Mouse (Mus musculus) ES-E14 (cell line): ENCODE results near the gene Ecsit. TPM values are rescaled to one million over a fixed set of nuclear protein-coding genes. Genes with fewer than 3 reads are reported as not detected.

Experiments used
- DNase-seq: peaks from one replicate; pipeline ENCODE4 v3.0.0-alpha.2; 2013; ENCODE audit warnings: low read depth, low spot score
- H3K27ac ChIP-seq: 2 replicates; pipeline ENCODE4 v1.5.1; 2012; ENCODE audit warnings: low read depth, mild to moderate bottlenecking, low read length, moderate library complexity, mixed read lengths; ENCODE audit not compliant: poor library complexity, insufficient read depth, severe bottlenecking
- H3K36me3 ChIP-seq: 2 replicates; pipeline ENCODE4 v1.6.1; 2012; ENCODE audit warnings: mild to moderate bottlenecking, low read length, moderate library complexity, mixed read lengths; ENCODE audit not compliant: control insufficient read depth, poor library complexity, insufficient read depth, severe bottlenecking
- H3K4me1 ChIP-seq, 2 experiments: fragments of 150-350 bp in 1 of 2; sonication (generic) in 1 of 2; 2 replicates each; pipeline ENCODE4 v1.6.1; 2012; ENCODE audit warnings: low read length in 2 of 2, mild to moderate bottlenecking in 1 of 2, mixed read lengths in 1 of 2; ENCODE audit not compliant: control insufficient read depth in 2 of 2, insufficient read depth in 2 of 2, poor library complexity in 1 of 2
- H3K4me3 ChIP-seq, 2 experiments: fragments of 150-350 bp in 1 of 2; sonication (generic) in 1 of 2; 2 replicates each; pipeline ENCODE4 v1.5.1; 2012; ENCODE audit warnings: low read length in 2 of 2, low read depth in 1 of 2, mild to moderate bottlenecking in 1 of 2, mixed read lengths in 1 of 2; ENCODE audit not compliant: insufficient read depth in 1 of 2, poor library complexity in 1 of 2, severe bottlenecking in 1 of 2
- H3K9ac ChIP-seq: 2 replicates; pipeline ENCODE4 v1.6.1; 2012; ENCODE audit warnings: low read depth, mild to moderate bottlenecking, low read length, mixed read lengths; ENCODE audit not compliant: poor library complexity, insufficient read depth, severe bottlenecking
- H3K9me3 ChIP-seq: fragments of 150-350 bp; sonication (generic); 2 replicates; pipeline ENCODE4 v1.6.1; 2012; ENCODE audit warnings: low read depth, mild to moderate bottlenecking, low read length; ENCODE audit not compliant: control insufficient read depth, insufficient read depth
- CHD2 ChIP-seq: IDR thresholded peaks from 2 replicates; pipeline ENCODE4 v1.6.1; 2014; ENCODE audit warnings: mild to moderate bottlenecking, low read depth, low read length, inconsistent platforms
- HCFC1 ChIP-seq: IDR thresholded peaks from 2 replicates; pipeline ENCODE4 v1.6.1; 2012; ENCODE audit warnings: low read length, inconsistent platforms, borderline replicate concordance; ENCODE audit not compliant: insufficient read depth
- MAFK ChIP-seq: IDR thresholded peaks from 2 replicates; pipeline ENCODE4 v1.6.1; 2014; ENCODE audit warnings: mild to moderate bottlenecking, low read depth, low read length, inconsistent platforms; ENCODE audit not compliant: insufficient read depth
- ZC3H11A ChIP-seq: IDR thresholded peaks from 2 replicates; pipeline ENCODE4 v1.6.1; 2012; ENCODE audit warnings: low read depth, mild to moderate bottlenecking, inconsistent platforms, low read length, borderline replicate concordance
- ZNF384 ChIP-seq: IDR thresholded peaks from 2 replicates; pipeline ENCODE4 v1.6.1; 2012; ENCODE audit warnings: low read depth, low read length, inconsistent platforms
- in situ Hi-C, 2 experiments: fragments of 600-800 bp; cut with MboI; formaldehyde crosslinking; loops; one replicate each; pipeline ENCODE4 v1.15.1; 2025; ENCODE audit warnings: low sequenced_read_pairs in 2 of 2, inconsistent platforms in 1 of 2; ENCODE audit not compliant: unreplicated experiment in 2 of 2
- total RNA-seq: library from RNA; depleted of rRNA; stranded (reverse); fragments of 300-350 nt; gene quantifications from 2 replicates; pipeline ENCODE4 v1.2.3, GENCODE M21; 2012

The Ecsit gene
- total RNA-seq, 1 experiment, result 37.5 TPM

DNA sequence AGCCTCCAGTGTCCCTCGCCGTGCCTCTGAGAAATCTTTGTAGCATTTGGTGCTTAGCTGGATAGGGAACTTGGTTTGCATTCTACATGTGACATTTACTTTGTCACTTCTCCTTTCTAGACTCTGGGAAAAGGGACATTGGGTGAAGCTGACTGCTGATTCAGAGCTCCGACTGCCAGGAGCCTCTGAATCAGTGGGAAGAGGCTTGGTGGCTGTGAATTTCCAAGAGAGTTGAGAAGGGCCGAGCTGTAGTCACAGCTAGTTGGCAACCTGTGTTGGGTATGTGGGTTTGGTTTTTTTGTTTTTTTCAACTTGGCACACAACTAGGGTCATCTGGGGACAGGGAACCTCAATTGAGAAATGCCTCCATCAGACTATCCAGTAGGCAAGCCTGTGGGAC, 34.3 kb upstream of the Ecsit start:
- no peak for DNase-seq
- Histone ChIP-seq H3K9me3 (no peaks in the 10 kb centered on the region), H3K9ac (no peak overlapping the region), H3K4me3 (no peak overlapping the region), H3K27ac (no peak overlapping the region), H3K4me1 (peaks cover 0 to 6% of the 10 kb centered on the region in 2 experiments; a peak in 1 of 4 replicates), H3K36me3 (no peaks in the 10 kb centered on the region)
- in situ Hi-C loops, result no loop called here
- TF ChIP-seq ZNF384, result no peak
- no peak for TF ChIP-seq ZC3H11A
- TF ChIP-seq HCFC1, result no peak
- no peak for TF ChIP-seq CHD2
- TF ChIP-seq MAFK, result no peak

DNA sequence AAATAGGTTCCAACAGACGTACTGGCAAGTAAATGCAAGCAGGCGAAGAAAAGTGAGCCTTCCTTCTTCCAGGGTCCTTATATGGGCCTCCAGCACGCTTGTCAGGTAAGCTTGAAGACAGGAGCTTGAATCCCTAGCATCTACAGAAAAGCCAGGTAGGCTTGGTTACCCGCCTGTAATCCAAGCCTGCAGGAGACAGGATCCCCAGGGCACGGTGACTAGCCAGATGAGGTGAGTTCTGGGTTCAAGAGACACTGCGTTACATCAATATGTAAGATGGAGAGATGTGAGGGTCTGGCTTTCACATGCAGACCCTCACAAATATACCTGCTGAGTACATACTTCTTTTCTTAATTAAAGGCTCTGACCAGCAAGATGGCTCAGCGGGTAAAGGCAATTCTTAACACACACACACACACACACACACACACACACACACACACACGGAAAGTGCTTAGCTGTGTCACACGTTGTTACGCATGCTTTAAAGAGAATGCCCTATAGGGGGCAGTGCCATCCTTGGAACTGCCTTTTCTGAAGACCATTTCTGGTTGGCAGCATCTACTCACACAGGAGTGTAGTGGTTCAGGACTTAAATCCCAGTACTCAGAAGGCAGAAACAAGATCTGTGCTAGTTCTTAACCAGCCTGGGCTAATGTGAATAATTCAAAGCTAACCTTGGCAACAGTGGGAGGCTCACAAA, 32.7 kb upstream of the Ecsit start:
- peak overlapping the region; percentile 84; the same call in 1 of the 2 replicates for H3K9ac ChIP-seq
- H3K9me3 ChIP-seq, result no peaks in the 10 kb centered on the region
- H3K36me3 ChIP-seq, result peaks cover 10% of the 10 kb centered on the region
- in situ Hi-C loops, result no loop called here
- H3K4me3 ChIP-seq, result peak overlapping the region; percentile 70 to 71
- TF ChIP-seq ZC3H11A, result no peak
- no peak for TF ChIP-seq ZNF384
- TF ChIP-seq MAFK, result no peak
- no peak for TF ChIP-seq CHD2
- TF ChIP-seq HCFC1, result no peak
- DNase-seq, result peak; percentile 80
- H3K4me1 ChIP-seq, result peaks cover 0 to 6% of the 10 kb centered on the region in 2 experiments; a peak in 1 of 4 replicates
- H3K27ac ChIP-seq, result no peak overlapping the region

DNA sequence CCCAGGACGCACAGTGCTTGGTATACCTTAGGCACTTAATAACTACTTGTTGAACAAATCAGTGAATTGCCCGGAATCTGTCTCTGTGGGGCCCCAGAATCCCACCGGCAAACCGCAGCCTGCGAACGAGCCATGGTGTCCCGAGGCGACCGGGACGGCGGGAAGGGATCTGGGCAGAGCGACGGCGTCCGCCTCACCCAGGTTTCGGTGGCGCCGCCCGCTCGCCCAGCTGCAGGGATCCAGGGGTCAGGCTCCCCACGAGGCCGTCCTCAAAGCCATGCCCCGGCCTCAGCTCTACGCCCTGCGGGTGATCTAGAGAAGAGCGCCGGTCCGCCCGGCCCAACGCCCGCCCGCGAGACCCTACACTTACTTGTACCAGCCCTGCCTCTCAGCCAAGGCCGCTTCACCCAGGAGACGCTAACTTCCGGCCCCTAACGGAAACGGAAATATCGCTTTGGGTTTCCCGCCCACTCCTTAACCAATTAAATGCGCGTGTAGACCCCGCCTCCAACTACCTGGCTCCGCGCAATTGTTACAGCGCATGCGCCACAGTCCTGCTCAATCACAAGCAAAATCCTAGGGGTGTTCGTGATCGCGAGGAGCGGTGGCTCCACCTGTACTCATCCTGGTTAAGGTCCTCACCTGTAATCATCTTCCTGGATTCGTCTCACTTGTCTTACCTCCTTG, 31.6 kb upstream of the Ecsit start, which contains the start of gene Elof1:
TSS of gene Elof1 (minus strand) at position 433 of the 687 bp plus-strand sequence.
- no peak for TF ChIP-seq ZNF384
- no peak for TF ChIP-seq CHD2
- TF ChIP-seq MAFK, result no peak
- no peak for TF ChIP-seq ZC3H11A
- TF ChIP-seq HCFC1, result no peak
- peak; percentile 97 for DNase-seq
- Histone ChIP-seq H3K9ac (peak within 1 kb of the TSS; percentile 97), H3K4me1 (peaks cover 0 to 6% of the 10 kb centered on the region in 2 experiments; a peak in 1 of 4 replicates), H3K27ac (no peak within 1 kb of the TSS), H3K36me3 (peaks cover 13% of the 10 kb centered on the region), H3K4me3 (peak within 1 kb of the TSS; percentile 72 to 96), H3K9me3 (no peaks in the 10 kb centered on the region)
- in situ Hi-C loops, result no loop called here

DNA sequence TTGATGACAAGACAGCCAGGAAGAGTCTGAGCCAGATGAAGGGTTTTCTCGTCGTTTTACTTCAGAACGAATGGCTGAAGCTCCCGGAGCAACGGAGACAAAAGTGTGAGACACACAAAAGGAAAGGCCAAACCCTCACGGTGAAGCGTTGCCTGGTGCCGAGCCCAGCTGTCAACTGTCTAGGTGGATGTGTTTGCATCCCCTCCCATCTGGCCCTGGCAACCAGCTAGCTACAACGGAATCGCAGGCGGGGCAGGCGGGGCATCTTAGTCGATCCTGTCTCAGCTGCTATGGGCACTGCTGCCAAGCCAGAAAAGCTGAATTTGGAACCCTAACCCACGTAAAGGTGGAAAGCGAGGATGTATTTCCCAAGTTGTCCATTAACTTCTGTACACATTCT, 30.8 kb upstream of the Ecsit start:
- TF ChIP-seq ZNF384, result no peak

More for the DNA sequence above, 30.8 kb upstream of the Ecsit start:
- H3K9ac ChIP-seq, result peak overlapping the region; percentile 97
- in situ Hi-C loops, result no loop called here
- H3K4me1 ChIP-seq, result peaks cover 0 to 6% of the 10 kb centered on the region in 2 experiments; a peak in 1 of 4 replicates
- H3K4me3 ChIP-seq, result peak overlapping the region; percentile 72 to 96
- DNase-seq, result no peak
- peaks cover 16% of the 10 kb centered on the region for H3K36me3 ChIP-seq
- no peak overlapping the region for H3K27ac ChIP-seq
- no peaks in the 10 kb centered on the region for H3K9me3 ChIP-seq
